Mouse (Mus musculus) telencephalon, adult 2 months (tissue): ENCODE measurements around the gene Abcd4.

ENCODE experiments used
- DNase-seq: peaks from one replicate; pipeline ENCODE4 v3.0.0-alpha.2; 2011; ENCODE audit warnings: low read depth, low spot score

Gene Abcd4

GRCm38 (mm10) chr12:84616977-84617630, at the start of gene Abcd4:
Gene Abcd4, minus strand, starts transcription at chr12:84617413.
- peak; percentile 93 for DNase-seq

- no peak for DNase-seq
Observed at GRCm38 (mm10) chr12:84653912-84654311, 36.7 kb upstream of the Abcd4 start.

GRCm38 (mm10) chr12:84650234-84650633, 33.0 kb upstream of the Abcd4 start:
- DNase-seq, result no peak

- DNase-seq, result no peak
Observed at GRCm38 (mm10) chr12:84640654-84641053, 23.4 kb upstream of the Abcd4 start, which contains the start of gene Vrtn. Gene Vrtn, plus strand, starts transcription at chr12:84641019.

- no peak for DNase-seq
Observed at GRCm38 (mm10) chr12:84640253-84640652, 23.0 kb upstream of the Abcd4 start.

- DNase-seq, result no peak
Observed at GRCm38 (mm10) chr12:84631867-84632266, 14.7 kb upstream of the Abcd4 start.

- DNase-seq, result no peak
Observed at GRCm38 (mm10) chr12:84625116-84625515, 7.9 kb upstream of the Abcd4 start.

GRCm38 (mm10) chr12:84624601-84625000, 7.4 kb upstream of the Abcd4 start:
- no peak for DNase-seq

- no peak for DNase-seq
Observed at GRCm38 (mm10) chr12:84620975-84621374, 3.8 kb upstream of the Abcd4 start.

GRCm38 (mm10) chr12:84617663-84618062, 450 bp upstream of the Abcd4 start:
- DNase-seq, result no peak

- DNase-seq, result peak; percentile 60
Observed at GRCm38 (mm10) chr12:84614524-84614923, 2.7 kb downstream of the Abcd4 start.

GRCm38 (mm10) chr12:84614001-84614400, 3.2 kb downstream of the Abcd4 start:
- DNase-seq, result no peak

- no peak for DNase-seq
Observed at GRCm38 (mm10) chr12:84612518-84612917, 4.7 kb downstream of the Abcd4 start.

GRCm38 (mm10) chr12:84611718-84612117, 5.5 kb downstream of the Abcd4 start:
- DNase-seq, result no peak

- no peak for DNase-seq
Observed at GRCm38 (mm10) chr12:84605860-84606259, 11.4 kb downstream of the Abcd4 start.

GRCm38 (mm10) chr12:84604001-84604400, 13.2 kb downstream of the Abcd4 start:
- no peak for DNase-seq

- DNase-seq, result no peak
Observed at GRCm38 (mm10) chr12:84598324-84598723, 18.9 kb downstream of the Abcd4 start.

- peak; percentile 65 for DNase-seq
Observed at GRCm38 (mm10) chr12:84589825-84590761, 27.1 kb downstream of the Abcd4 start.

- no peak for DNase-seq
Observed at GRCm38 (mm10) chr12:84581285-84581684, 35.9 kb downstream of the Abcd4 start.

GRCm38 (mm10) chr12:84578440-84578770, 38.8 kb downstream of the Abcd4 start:
- DNase-seq, result no peak

- no peak for DNase-seq
Observed at GRCm38 (mm10) chr12:84577768-84578439, 39.3 kb downstream of the Abcd4 start.

GRCm38 (mm10) chr12:84573094-84573493, 44.1 kb downstream of the Abcd4 start:
- no peak for DNase-seq
